Mouse (Mus musculus): ENCODE data around the gene Gramd4.
"Not testable (repeated sequence)": the region's sequence is repeated elsewhere in the genome, so short reads cannot be mapped to it uniquely, and the experiment has no call there.

Gramd4 gene

DNA sequence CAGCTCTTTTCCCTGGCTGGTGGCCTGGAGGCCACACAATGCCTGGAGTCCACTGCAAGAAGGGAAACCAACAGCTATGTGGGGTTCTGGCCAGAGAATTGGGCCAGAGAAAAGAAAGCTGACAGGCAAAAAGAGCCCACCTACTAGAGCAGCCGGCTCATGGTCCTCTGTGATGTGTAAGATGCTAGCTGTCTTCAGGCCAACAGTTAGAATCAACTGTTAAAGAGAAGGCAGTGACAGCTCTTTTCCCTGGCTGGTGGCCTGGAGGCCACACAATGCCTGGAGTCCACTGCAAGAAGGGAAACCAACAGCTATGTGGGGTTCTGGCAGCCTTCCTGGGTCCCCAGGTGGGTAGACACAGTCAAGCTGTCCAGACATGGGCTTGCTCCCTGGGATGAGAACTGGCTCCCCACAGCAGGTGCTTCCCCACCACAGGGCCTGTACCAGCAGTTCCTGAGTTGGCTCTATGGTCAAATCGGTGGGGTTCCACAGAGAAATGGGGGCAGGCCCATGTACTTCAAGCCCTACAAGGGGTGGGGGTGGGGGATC is 120.3 kb downstream of the Gramd4 start:
- DNase-seq (ENCODE audit: low read depth, low spot score) = not testable (repeated sequence)

DNA sequence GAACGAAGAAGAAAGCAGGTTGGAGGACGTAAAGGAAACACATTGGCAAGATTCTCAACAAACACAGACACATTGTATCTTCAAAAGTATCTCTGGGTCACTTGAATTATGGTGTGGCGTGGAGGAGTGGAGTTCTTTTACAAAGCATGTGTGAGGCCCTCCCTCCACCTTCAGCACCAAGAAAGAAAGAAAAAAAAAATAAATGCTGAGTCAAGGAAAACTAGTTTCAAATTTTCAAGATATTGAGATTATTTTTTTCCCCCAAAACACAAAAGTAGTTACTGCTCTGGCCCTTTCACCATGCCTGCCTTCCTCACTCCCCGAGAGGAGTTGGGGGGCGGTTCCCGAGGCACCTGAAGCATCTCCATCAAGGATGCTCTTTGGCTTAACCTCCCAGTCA is 121.1 kb downstream of the Gramd4 start:
- DNase-seq (ENCODE audit: low read depth, low spot score) = no peak

DNA sequence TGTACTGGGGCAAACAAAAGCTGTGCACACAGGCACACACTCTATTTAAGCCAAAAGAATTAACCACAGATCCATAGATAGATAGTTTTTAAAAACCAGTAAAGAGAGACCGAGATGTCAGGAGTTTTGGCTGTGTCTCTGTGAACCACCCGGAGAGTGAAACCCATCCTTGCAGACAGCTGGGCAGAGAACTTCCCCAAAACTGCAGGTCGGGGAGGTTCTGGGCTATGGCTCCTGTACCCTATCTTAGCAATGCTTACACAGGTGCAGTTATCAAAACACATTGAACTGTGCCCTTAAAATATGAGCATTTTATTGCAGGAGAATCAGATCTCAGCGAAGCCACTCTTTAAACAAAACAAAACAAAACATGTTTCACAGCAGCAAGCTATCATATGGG is 122.9 kb downstream of the Gramd4 start:
- DNase-seq (ENCODE audit: low read depth, low spot score) = no peak

DNA sequence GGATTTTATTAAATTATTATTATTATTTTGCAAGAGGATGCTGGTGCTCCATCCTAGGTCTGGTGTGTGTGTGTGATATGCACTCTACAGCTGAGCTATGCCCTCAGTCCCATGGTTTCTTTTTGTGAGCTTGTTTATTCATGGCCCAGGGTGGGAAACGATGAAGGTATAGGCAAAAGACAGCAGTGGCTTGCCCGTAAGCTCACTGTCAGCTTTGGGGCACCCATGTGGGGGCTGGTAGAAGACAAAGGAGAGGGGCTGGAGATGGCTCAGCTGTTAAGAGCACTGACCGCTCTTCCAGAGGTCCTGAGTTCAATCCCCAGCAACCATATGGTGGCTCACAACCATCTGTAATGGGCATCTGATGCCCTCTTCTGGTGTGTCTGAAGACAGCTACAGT is 123.8 kb downstream of the Gramd4 start:
- DNase-seq (ENCODE audit: low read depth, low spot score) = not testable (repeated sequence)

DNA sequence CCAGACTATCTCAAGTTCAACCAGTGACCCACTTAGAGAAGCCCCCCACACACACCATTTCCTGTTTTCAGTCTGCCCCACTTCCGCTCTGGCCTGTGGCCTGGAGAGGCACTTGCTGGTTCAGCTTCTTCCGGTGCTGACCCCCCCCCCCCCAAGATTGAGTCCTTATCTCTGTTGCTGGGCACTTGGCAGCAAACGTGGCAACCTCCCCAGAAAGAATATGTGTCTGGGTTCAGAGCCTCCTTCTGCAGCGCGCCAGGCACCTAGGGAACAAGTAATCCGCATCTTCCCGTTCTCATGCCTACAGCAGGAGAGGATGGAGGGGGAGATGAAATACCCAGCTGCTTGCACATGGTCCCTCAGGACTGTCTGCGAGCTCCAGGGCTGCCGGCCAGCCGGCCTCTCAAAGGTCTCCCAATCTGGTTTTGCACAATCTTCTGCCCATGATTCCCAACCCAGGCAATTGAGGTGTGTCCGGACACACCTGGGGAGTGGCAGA is 124.5 kb downstream of the Gramd4 start:
- no peak for DNase-seq (ENCODE audit: low read depth, low spot score)

DNA sequence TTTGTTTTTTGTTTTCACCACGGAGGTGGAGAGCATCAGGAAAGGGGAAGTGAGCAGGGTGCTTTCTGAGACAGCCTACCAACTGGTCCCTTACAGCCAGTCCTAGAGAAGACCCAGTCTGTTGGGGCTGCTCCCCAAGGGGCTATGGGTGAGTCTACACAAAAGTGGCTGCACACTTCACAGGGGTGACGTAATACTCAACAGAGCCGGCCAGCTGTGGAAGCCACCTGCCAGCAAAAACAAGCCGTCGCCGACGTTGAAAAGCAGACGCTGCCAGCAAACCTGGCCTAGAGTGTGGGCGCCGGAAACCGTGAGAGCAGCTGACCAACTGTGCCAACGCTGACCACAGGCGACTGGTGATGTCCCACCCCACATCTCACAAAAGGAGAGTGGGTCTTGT is 125.2 kb downstream of the Gramd4 start:
- DNase-seq (ENCODE audit: low read depth, low spot score) = no peak

DNA sequence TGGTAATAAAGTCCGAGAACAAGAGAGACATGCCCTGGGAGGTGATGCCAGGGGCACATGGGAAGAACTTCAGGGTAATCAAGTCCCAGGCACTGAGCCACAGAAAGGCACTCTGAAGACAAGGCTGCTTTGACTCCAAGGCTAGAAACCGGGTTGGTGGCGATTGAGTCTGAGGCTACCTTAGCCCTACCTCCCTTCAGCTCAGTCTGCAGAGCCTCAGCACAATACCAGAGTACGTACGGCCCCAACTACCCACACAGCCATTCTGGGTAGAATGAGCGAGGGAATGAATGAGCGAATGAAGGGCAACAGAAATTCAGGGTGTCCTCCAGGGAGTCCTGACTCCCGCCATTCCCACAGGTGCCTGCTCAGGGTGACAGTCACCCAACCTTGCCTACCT is 126.0 kb downstream of the Gramd4 start:
- no peak for DNase-seq (ENCODE audit: low read depth, low spot score)

DNA sequence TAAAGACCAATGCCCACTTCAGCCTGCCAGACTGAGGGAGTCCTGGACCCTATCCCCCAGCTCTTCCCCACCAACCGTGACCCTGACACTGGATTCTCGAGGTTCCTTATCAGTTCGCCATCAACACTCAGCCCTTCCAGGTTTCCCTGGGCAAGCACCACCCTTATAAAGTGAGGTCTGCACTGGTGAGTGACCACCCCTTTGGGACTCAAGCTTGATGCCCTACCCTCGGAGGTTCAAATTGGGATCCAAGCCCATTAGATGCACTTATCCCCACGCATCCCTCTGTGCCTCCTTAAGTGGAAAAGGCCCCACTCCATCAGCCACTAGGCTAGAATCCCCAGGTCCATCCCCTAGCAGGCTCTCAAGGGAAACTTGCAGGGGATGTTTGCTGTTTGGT is 126.6 kb downstream of the Gramd4 start:
- DNase-seq (ENCODE audit: low read depth, low spot score) = no peak

DNA sequence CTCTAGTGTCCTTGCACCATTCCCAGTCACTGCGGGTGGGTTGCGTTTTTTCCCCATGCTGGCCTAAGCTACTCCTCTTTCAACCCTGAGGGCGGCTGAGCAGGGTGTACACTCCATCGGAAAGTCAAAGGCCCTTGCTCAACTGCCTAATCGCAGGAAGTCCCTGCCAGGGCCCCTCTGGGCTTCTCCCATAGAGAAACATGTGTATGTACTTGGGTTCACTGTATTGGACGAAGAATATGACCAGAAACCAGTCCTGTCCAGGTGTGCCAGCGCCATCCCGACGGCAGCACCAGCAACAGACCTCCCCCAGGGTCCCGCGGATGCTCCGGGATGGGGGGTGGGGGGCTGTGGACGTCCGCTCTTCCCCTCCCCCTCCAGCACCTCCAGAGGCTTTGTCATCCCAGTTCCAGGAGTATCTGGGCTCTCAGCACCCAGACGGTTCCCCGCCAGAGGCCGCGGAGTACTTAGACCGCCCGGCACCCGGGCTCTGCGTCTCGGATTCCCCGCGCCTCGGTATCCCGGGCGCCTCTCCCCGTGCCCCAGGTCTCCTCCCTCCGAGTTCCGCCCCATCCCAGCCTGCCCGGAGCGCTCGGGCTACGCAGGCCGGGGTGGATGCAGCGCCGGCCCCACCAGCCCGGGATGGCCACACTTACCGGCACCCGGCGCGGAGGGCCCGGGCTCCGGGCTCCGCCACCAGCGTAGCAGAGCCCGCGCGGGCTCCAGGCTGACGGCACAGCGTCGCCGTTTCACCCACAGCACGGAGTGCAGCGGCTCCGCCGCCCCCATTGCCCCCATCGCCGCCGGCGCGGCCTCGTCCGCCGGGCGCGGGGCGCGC is 127.6 kb downstream of the Gramd4 start:
- DNase-seq (ENCODE audit: low read depth, low spot score) = peak; percentile 48

DNA sequence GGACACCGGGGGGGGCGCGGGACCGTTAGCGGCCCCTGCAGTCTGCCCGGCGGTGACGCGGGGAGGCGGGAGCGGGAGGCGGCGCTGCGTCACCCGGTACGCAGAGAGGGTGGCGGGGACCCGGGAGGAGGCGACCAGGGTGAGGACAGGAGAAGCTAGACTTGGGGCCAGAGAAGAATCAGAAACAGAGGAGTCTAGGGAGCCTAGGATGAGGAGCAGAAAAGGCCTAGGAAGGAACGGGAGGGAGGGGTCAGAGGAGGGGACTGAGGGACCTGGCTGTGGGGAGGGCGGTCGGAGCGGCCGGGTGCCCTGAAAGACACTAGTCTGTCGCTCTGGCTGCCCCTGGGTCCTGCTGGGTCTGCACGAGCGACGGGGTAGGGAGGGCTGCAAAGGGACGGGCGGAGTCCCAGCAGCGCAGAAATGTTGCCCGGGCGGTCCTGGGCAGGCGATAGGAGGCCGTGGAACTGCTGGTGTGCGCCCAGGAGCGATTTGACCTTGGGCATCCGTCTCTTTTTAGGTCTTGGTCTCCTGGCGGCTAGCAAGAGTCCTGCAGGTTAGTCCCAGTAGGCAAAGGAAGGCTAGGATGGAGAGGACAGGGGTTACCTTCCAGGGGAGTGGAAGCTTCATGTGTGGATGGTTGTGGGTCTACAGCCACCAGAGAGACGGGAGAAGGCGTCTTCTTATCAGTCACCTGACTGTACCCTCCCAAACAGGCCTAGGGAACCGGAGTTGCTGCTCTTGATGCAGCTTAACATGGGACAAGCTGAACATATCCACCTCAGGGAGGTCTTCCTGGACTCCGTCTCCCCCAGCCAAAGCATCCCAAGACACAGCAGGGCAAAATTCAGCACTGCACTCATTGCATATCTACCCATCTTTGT is 128.4 kb downstream of the Gramd4 start, which contains the start of gene Cerk:
Cerk (minus strand) TSS at position 453 of the 881 bp plus-strand sequence.
- DNase-seq (ENCODE audit: low read depth, low spot score) = peak; percentile 77

DNA sequence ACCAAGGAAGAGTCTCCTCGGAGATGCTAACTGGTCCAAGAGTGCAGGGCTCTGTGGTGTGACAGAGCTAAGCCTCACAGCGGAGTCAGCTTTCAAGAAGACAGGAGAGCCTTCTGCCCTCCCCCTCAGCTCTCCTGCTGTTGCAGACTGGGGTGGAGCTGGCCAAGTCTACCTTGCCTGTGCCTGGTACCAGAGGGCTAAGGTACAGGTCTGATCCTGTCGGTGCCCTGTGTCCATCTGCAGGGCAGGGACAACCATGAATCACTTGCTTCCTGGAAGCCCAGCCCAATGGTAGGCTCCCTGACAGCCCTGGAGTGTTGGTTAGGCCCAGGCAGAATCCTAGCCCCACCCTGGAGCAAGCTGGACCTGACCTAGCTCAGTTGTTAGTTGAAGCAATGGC is 129.2 kb downstream of the Gramd4 start:
- peak; percentile 19 for DNase-seq (ENCODE audit: low read depth, low spot score)
